Mouse (Mus musculus): ENCODE measurements at regions not wholly inside any gene's neighbourhood (a gene's known extent, or its start where the extent isn't known, plus 50 kb on each side); places are given as distances from the start of the nearest gene placed in this dataset.
A peak's percentile ranks its signal among the peaks of the same experiment; 100 is the strongest.

DNA sequence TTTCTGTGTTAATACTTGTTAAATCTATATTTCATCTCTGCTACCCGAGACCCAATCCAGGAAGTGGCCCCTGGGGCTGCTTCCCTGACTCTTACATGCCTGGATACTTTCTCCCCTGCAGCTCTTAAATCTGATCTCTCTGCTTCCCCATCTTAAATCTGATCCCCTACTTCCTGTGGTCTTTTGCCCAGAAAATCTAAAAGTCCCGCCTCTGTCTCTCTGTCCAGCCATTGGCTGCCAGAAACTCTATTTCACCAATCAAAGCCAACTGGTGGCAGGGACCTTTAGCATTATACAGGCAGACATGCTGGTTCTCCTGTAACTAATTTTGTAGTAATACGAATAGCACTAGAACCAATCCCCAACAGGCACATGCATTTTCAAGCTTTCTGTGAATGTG is 59.0 kb upstream of the Ccdc91 start:
- WGBS, result 19% methylated on average over 3 of the region's 3 CpGs
- Histone ChIP-seq H3K27me3 (replicated peaks; ENCODE audit: control insufficient read depth, insufficient read depth, low read length) (no peaks in the 10 kb centered on the region), H3K4me2 (ENCODE audit: low read depth, low read length) (no peak overlapping the region), H3K36me3 (ENCODE audit: control insufficient read depth, insufficient read depth, low read length) (no peaks in the 10 kb centered on the region), H3K27ac (replicated peaks; ENCODE audit: low read depth, low read length) (no peak overlapping the region), H3K9ac (ENCODE audit: low read depth, low read length) (no peak overlapping the region), H3K9me3 (ENCODE audit: control insufficient read depth, low read length) (no peaks in the 10 kb centered on the region), H3K4me1 (ENCODE audit: control insufficient read depth, insufficient read depth, low read length) (0 out of 2 replicates have a peak, but pooled peaks cover 3% of the 10 kb centered on the region), H3K4me3 (ENCODE audit: low read depth, low read length) (no peak overlapping the region)
- DNase-seq (ENCODE audit: low spot score), result peak; percentile 63
- peak; percentile 55; the same call in 1 of the 2 replicates for ATAC-seq (ENCODE audit: low read depth)

DNA sequence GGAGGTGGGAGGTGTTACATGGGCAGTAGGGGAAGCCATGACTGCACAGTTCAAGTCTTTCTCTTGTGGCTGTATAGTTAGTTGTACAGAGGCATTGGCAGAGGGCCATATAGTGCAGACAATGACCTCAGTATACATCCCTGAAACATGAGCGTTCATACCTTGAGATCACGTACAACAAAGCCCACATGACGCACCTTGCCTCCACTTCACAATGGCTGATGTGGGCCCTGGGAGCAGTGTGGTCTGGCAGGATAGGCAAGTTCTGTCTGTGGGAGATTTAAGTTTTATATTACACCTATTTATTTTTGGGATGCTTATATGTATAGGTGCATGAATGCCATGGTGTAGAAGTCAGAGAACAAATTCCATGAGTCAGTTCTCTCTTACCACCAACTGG is 61.9 kb upstream of the Ccdc91 start:
- Histone ChIP-seq H3K27ac (replicated peaks; ENCODE audit: low read depth, low read length) (no peak overlapping the region), H3K36me3 (ENCODE audit: control insufficient read depth, insufficient read depth, low read length) (no peaks in the 10 kb centered on the region), H3K4me1 (ENCODE audit: control insufficient read depth, insufficient read depth, low read length) (0 out of 2 replicates have a peak, but pooled peaks cover 3% of the 10 kb centered on the region), H3K9ac (ENCODE audit: low read depth, low read length) (no peak overlapping the region), H3K4me2 (ENCODE audit: low read depth, low read length) (no peak overlapping the region), H3K27me3 (replicated peaks; ENCODE audit: control insufficient read depth, insufficient read depth, low read length) (no peaks in the 10 kb centered on the region), H3K4me3 (ENCODE audit: low read depth, low read length) (no peak overlapping the region), H3K9me3 (ENCODE audit: control insufficient read depth, low read length) (no peaks in the 10 kb centered on the region)
- WGBS, result 86% methylated on average over 3 of the region's 3 CpGs
- ATAC-seq (ENCODE audit: low read depth) (peak; percentile 77; the same call in 1 of the 2 replicates), DNase-seq (ENCODE audit: low spot score) (peak; percentile 40)

DNA sequence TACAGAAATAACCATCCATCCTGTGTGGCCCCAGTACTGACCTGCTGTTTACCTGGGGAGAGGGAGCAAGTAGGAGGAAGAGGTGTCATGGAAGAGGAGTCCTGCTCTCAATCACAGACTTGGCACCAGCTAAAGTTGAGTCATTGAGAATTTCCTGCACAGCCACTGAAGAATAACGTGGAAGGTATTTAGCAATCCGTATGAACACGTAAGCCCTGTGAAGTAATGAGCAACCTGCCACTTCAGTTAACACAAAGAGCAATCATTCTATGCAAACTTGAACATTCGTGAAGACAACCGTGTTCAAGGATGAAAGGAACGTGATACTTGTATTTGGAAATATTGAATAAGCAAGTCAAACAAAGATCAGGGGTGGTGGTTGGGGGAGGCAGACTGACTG is 77.6 kb upstream of the Ccdc91 start:
- Histone ChIP-seq H3K36me3 (ENCODE audit: control insufficient read depth, insufficient read depth, low read length) (no peaks in the 10 kb centered on the region), H3K4me1 (ENCODE audit: control insufficient read depth, insufficient read depth, low read length) (no peaks in the 10 kb centered on the region), H3K9ac (ENCODE audit: low read depth, low read length) (no peak overlapping the region), H3K4me3 (ENCODE audit: low read depth, low read length) (no peak overlapping the region), H3K9me3 (ENCODE audit: control insufficient read depth, low read length) (no peaks in the 10 kb centered on the region), H3K4me2 (ENCODE audit: low read depth, low read length) (no peak overlapping the region), H3K27ac (replicated peaks; ENCODE audit: low read depth, low read length) (no peak overlapping the region), H3K27me3 (replicated peaks; ENCODE audit: control insufficient read depth, insufficient read depth, low read length) (no peaks in the 10 kb centered on the region)
- DNase-seq (ENCODE audit: low spot score) (peak; percentile 22), ATAC-seq (ENCODE audit: low read depth) (no peak)
- WGBS, result 76% methylated on average over 6 of the region's 6 CpGs

DNA sequence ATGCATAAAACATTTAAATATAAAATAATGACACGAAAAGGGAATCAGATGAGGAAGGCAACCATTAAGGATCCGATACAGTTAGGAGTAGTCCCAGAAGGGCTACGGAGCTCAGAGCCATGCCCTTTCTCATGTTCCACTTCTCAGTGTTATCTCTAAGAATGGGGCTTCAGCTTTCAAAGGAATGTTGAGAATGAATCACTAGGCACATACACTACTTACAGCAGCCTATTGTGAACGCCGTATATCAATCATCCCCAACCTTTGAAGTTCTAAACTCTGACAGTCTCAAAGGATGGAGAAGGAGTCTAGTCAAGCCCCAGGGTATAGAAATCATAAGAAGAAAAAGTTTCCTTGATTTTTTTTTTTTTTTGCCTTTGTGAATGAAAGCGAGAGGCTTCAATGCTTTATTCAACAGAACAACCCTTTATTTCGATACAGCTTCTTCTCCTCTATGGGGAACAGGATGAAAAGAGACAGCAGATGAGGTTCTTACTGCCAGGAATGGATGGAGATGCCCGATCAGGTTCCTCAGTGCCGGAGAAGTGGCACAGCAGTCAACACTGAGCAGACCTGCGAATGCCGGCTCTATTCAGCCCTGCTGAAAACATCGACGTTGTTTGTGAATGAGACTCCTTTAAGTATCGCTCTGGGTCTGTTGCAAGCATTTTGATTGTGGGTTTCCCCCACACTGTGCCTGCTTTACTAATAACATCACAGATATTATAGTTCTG is 84.0 kb upstream of the Ccdc91 start:
- 31% methylated on average over 14 of the region's 14 CpGs for WGBS
- no peak overlapping the region for H3K9ac ChIP-seq (ENCODE audit: low read depth, low read length)
- H3K27me3 ChIP-seq (replicated peaks; ENCODE audit: control insufficient read depth, insufficient read depth, low read length), result no peaks in the 10 kb centered on the region
- no peak overlapping the region for H3K4me3 ChIP-seq (ENCODE audit: low read depth, low read length)
- peak; percentile 37 for DNase-seq (ENCODE audit: low spot score)
- peak overlapping the region; percentile 33; the same call in 1 of the 2 replicates for H3K27ac ChIP-seq (replicated peaks; ENCODE audit: low read depth, low read length)
- peak; percentile 60; the same call in 1 of the 2 replicates for ATAC-seq (ENCODE audit: low read depth)
- peaks cover 41% of the 10 kb centered on the region for H3K4me1 ChIP-seq (ENCODE audit: control insufficient read depth, insufficient read depth, low read length)
- no peaks in the 10 kb centered on the region for H3K9me3 ChIP-seq (ENCODE audit: control insufficient read depth, low read length)
- no peak overlapping the region for H3K4me2 ChIP-seq (ENCODE audit: low read depth, low read length)
- no peaks in the 10 kb centered on the region for H3K36me3 ChIP-seq (ENCODE audit: control insufficient read depth, insufficient read depth, low read length)

DNA sequence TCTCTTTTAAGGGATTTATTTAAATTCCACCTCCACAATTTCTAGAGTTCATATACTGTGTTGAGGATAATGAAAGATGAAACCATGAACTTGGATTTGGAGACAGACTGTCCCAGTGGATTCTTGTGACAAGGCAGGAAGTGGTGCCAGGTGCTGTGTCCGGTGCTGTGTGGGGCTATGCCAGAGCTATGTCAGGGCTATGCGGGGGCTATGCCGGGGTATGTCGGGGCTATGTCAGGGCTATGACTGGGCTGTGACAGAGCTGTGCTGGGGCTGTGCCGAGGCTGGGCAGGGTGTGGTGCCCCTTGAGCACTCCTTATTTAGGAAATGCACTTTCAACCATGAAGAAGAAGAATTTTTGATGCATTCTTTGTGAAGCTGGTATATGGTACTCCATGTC is 85.1 kb upstream of the Ccdc91 start:
- no peaks in the 10 kb centered on the region for H3K27me3 ChIP-seq (replicated peaks; ENCODE audit: control insufficient read depth, insufficient read depth, low read length)
- ATAC-seq (ENCODE audit: low read depth), result no peak

DNA sequence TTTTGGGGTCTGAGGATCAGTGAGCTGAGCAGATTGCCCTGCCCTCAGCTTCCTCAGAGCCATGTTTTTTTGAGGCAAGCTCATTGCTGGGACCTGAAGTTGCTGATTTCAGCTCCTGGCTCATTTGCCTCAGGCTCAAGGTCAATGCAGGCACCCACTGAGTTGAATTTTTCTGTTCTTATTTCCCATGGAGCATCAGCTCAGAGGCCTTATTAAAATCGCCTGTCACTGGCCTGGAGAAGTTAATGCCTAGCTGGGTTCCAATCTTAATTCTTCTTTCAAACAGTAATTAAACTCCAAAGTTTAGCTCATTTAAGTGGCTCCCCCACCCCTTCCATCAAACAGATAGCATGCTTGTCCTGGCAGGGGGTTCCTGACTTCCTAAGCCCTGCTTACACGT is 86.9 kb upstream of the Ccdc91 start:
- DNase-seq (ENCODE audit: low spot score), result no peak
- H3K4me1 ChIP-seq (ENCODE audit: control insufficient read depth, insufficient read depth, low read length), result peaks cover 41% of the 10 kb centered on the region
- H3K36me3 ChIP-seq (ENCODE audit: control insufficient read depth, insufficient read depth, low read length), result no peaks in the 10 kb centered on the region
- H3K4me3 ChIP-seq (ENCODE audit: low read depth, low read length), result no peak overlapping the region
- WGBS, result 7% methylated on average over 2 of the region's 2 CpGs
- no peak for ATAC-seq (ENCODE audit: low read depth)
- H3K4me2 ChIP-seq (ENCODE audit: low read depth, low read length), result no peak overlapping the region
- no peaks in the 10 kb centered on the region for H3K9me3 ChIP-seq (ENCODE audit: control insufficient read depth, low read length)
- H3K9ac ChIP-seq (ENCODE audit: low read depth, low read length), result no peak overlapping the region
- no peak overlapping the region for H3K27ac ChIP-seq (replicated peaks; ENCODE audit: low read depth, low read length)
- no peaks in the 10 kb centered on the region for H3K27me3 ChIP-seq (replicated peaks; ENCODE audit: control insufficient read depth, insufficient read depth, low read length)

More for the DNA sequence above, 85.1 kb upstream of the Ccdc91 start:
- Histone ChIP-seq H3K4me1 (ENCODE audit: control insufficient read depth, insufficient read depth, low read length) (peaks cover 41% of the 10 kb centered on the region), H3K36me3 (ENCODE audit: control insufficient read depth, insufficient read depth, low read length) (no peaks in the 10 kb centered on the region), H3K4me2 (ENCODE audit: low read depth, low read length) (no peak overlapping the region), H3K27ac (replicated peaks; ENCODE audit: low read depth, low read length) (no peak overlapping the region), H3K4me3 (ENCODE audit: low read depth, low read length) (no peak overlapping the region), H3K9me3 (ENCODE audit: control insufficient read depth, low read length) (no peaks in the 10 kb centered on the region), H3K9ac (ENCODE audit: low read depth, low read length) (no peak overlapping the region)
- DNase-seq (ENCODE audit: low spot score), result no peak
- 66% methylated on average over 5 of the region's 5 CpGs for WGBS

DNA sequence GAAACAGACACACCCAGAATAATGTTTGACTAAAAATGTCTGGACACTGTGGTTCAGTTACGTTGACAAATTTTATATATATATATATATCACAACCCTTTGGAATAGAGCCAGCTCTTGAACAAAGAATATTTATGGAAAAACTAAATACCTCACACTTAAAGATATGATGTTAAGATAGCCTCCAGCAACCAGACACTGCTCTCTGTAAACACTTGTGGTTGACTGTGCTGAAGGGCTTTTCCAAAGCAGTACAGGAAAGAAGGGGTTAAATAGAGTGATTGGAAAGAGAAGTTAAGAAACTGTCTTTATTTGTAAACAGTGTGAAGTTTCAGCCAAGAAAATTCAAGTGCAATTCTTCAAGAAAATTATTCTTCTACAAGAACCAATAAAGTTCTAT is 90.0 kb upstream of the Ccdc91 start:
- 41% methylated on average over 1 of the region's 1 CpGs for WGBS
- no peak for DNase-seq (ENCODE audit: low spot score)
- ATAC-seq (ENCODE audit: low read depth), result no peak

DNA sequence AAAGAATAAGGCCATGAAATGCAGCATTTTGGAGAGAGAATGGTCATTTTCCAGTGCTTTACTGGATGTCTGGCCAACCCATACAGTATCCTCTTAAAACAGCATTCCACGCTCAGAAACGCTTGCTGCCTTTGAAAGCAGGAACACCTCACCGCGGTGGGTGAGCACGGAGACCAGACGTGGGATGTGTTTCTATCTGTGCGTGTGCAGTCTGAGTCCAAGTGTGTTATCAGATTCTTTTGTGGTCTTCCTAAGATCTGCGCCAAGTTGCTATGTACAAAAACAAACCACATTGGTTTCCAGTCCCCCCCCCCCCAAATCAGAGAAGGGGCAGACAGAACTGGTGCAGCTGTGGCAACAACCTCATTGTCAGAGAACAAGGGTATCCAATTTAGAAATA is 95.1 kb upstream of the Ccdc91 start:
- Histone ChIP-seq H3K4me1 (ENCODE audit: control insufficient read depth, insufficient read depth, low read length) (peaks cover 6% of the 10 kb centered on the region), H3K4me2 (ENCODE audit: low read depth, low read length) (no peak overlapping the region), H3K27ac (replicated peaks; ENCODE audit: low read depth, low read length) (no peak overlapping the region), H3K9me3 (ENCODE audit: control insufficient read depth, low read length) (no peaks in the 10 kb centered on the region), H3K4me3 (ENCODE audit: low read depth, low read length) (no peak overlapping the region), H3K27me3 (replicated peaks; ENCODE audit: control insufficient read depth, insufficient read depth, low read length) (no peaks in the 10 kb centered on the region), H3K9ac (ENCODE audit: low read depth, low read length) (no peak overlapping the region), H3K36me3 (ENCODE audit: control insufficient read depth, insufficient read depth, low read length) (no peaks in the 10 kb centered on the region)
- DNase-seq (ENCODE audit: low spot score), result peak; percentile 58
- peak; percentile 50; the same call in 1 of the 2 replicates for ATAC-seq (ENCODE audit: low read depth)
- WGBS, result 43% methylated on average over 8 of the region's 8 CpGs

More for the DNA sequence above, 90.0 kb upstream of the Ccdc91 start:
- Histone ChIP-seq H3K36me3 (ENCODE audit: control insufficient read depth, insufficient read depth, low read length) (no peaks in the 10 kb centered on the region), H3K9me3 (ENCODE audit: control insufficient read depth, low read length) (no peaks in the 10 kb centered on the region), H3K4me2 (ENCODE audit: low read depth, low read length) (no peak overlapping the region), H3K4me1 (ENCODE audit: control insufficient read depth, insufficient read depth, low read length) (peaks cover 32% of the 10 kb centered on the region), H3K27me3 (replicated peaks; ENCODE audit: control insufficient read depth, insufficient read depth, low read length) (no peaks in the 10 kb centered on the region), H3K9ac (ENCODE audit: low read depth, low read length) (no peak overlapping the region), H3K27ac (replicated peaks; ENCODE audit: low read depth, low read length) (no peak overlapping the region), H3K4me3 (ENCODE audit: low read depth, low read length) (no peak overlapping the region)

DNA sequence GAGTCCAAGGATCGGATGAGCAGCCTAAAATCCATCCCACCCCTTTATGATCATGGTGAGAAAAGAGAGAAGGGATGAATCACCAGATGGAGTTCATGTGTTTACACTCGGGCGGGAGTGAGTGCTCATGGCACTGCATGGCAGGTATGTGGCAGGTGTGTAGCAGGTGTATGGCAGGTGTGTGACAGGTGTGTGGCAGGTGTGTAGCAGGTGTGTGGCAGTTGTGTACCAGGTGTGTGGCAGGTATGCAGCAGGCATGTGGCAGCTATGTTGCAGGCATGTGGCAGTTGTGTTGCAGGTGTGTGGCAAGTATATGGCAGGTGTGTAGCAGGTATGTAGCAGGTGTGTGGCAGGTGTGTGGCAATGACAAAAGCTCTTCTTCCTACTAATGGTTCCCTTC is 97.9 kb upstream of the Ccdc91 start:
- no peak overlapping the region for H3K27ac ChIP-seq (replicated peaks; ENCODE audit: low read depth, low read length)
- 92% methylated on average over 3 of the region's 3 CpGs for WGBS
- no peak for DNase-seq (ENCODE audit: low spot score)

More for the DNA sequence above, 97.9 kb upstream of the Ccdc91 start:
- Histone ChIP-seq H3K4me2 (ENCODE audit: low read depth, low read length) (no peak overlapping the region), H3K27me3 (replicated peaks; ENCODE audit: control insufficient read depth, insufficient read depth, low read length) (no peaks in the 10 kb centered on the region), H3K4me3 (ENCODE audit: low read depth, low read length) (no peak overlapping the region), H3K9ac (ENCODE audit: low read depth, low read length) (no peak overlapping the region), H3K4me1 (ENCODE audit: control insufficient read depth, insufficient read depth, low read length) (peaks cover 6% of the 10 kb centered on the region), H3K9me3 (ENCODE audit: control insufficient read depth, low read length) (no peaks in the 10 kb centered on the region), H3K36me3 (ENCODE audit: control insufficient read depth, insufficient read depth, low read length) (no peaks in the 10 kb centered on the region)
- ATAC-seq (ENCODE audit: low read depth), result no peak
